Mouse (Mus musculus): ENCODE results near the gene Prrt3.

DNA sequence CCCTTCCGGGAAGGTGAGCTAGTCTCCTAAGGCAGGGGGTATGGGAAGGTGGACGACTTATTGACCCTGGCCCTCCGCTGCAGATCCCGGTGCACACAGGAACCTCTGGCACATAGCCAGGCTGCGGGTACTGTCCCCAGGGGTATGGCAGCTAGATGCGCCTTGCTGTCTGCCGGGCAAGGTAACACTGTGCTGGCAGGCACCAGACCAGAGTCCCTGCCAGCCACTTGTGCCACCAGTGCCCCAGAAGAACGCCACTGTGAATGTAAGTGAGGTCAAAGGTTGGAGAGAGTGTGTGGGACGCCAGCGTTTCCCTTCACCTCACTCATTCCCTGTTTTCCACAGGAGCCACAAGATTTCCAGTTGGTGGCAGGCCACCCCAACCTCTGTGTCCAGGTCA is 22.8 kb downstream of the Prrt3 start:
- TF ChIP-seq CTCF (IDR thresholded peaks at IDR 0.05; ENCODE audit: control insufficient read depth, insufficient read depth, insufficient replicate concordance, low read depth, low read length) (no peak), POLR2A (IDR thresholded peaks at IDR 0.05; ENCODE audit: control insufficient read depth, low read depth, low read length) (no peak)

Data from testis, adult 2 months (tissue).